Mouse (Mus musculus): ENCODE measurements around the gene C1qbp. TPM values are rescaled to one million over a fixed set of nuclear protein-coding genes. Genes with fewer than 3 reads are reported as not detected.

The C1qbp gene
- total and polyA plus RNA-seq, 2 experiments from 2014 or later, result 21.9 to 194 TPM

DNA sequence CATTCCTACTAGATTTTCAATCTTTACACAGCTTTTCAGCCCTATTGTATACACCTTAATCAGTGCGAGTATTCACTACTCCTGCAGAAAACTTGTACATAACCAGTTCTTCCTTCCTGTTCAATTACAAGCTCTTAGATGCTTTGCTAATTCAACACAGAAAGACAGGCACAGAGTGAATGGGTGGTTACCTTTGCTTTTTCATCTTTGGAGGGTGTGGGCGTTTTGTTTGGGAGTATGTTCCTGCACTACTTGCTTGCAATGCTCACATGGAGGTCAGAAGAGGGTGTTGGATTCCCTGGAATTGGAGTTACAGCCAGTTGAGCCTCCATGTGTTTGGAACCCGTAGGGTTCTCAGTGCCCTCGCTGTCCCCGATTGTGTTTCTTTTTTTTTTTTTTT is 22.2 kb upstream of the C1qbp start:
- peaks cover 9% of the 10 kb centered on the region; the same call in 1 of the 2 replicates for H3K4me1 ChIP-seq (ENCODE audit: insufficient read depth, low read length)
- 52% methylated on average over 5 of the region's 5 CpGs for WGBS
- ATAC-seq (ENCODE audit: low FRiP score) (no peak), DNase-seq (ENCODE audit: low spot score) (no peak)
- H3K27ac ChIP-seq (ENCODE audit: low read depth, low read length), result no peak overlapping the region
- H3K4me2 ChIP-seq (ENCODE audit: low read depth, low read length, poor library complexity, severe bottlenecking), result peak overlapping the region; percentile 38
- 0 out of 2 replicates have a peak overlapping the region, but pooled peaks have one; percentile 36 for H3K9ac ChIP-seq (replicated peaks; ENCODE audit: low read length, poor library complexity, severe bottlenecking)
- H3K27me3 ChIP-seq (ENCODE audit: insufficient read depth, low read length), result no peaks in the 10 kb centered on the region
- H3K4me3 ChIP-seq (ENCODE audit: low read depth, low read length), result peak overlapping the region; percentile 71; the same call in 1 of the 2 replicates
- no peak for TF ChIP-seq CTCF (IDR thresholded peaks at IDR 0.05)
- H3K9me3 ChIP-seq (ENCODE audit: low read length), result no peaks in the 10 kb centered on the region
- peaks cover 16% of the 10 kb centered on the region; the same call in 1 of the 2 replicates for H3K36me3 ChIP-seq (ENCODE audit: insufficient read depth, low read length)

GRCm38 (mm10) chr11:71004316-71004773 is 21.5 kb upstream of the C1qbp start, which contains the start of gene Dhx33:
Gene Dhx33, minus strand, starts transcription at chr11:71004437.
- Histone ChIP-seq H3K4me1 (ENCODE audit: insufficient read depth, low read length) (peaks cover 9% of the 10 kb centered on the region; the same call in 1 of the 2 replicates), H3K9ac (replicated peaks; ENCODE audit: low read length, poor library complexity, severe bottlenecking) (peak within 1 kb of the TSS; percentile 55), H3K4me2 (ENCODE audit: low read depth, low read length, poor library complexity, severe bottlenecking) (peak within 1 kb of the TSS; percentile 90), H3K4me3 (ENCODE audit: low read depth, low read length) (peak within 1 kb of the TSS; percentile 71), H3K27me3 (ENCODE audit: insufficient read depth, low read length) (no peaks in the 10 kb centered on the region), H3K36me3 (ENCODE audit: insufficient read depth, low read length) (peaks cover 18% of the 10 kb centered on the region), H3K27ac (ENCODE audit: low read depth, low read length) (peak within 1 kb of the TSS; percentile 71), H3K9me3 (ENCODE audit: low read length) (no peaks in the 10 kb centered on the region)
- peak; percentile 62 for TF ChIP-seq CTCF (IDR thresholded peaks at IDR 0.05)
- ATAC-seq (ENCODE audit: low FRiP score) (peak; percentile 97), DNase-seq (ENCODE audit: low spot score) (peak; percentile 99)
- under 1% methylated on average over 35 of the region's 35 CpGs for WGBS

GRCm38 (mm10) chr11:71003611-71004315 is 20.9 kb upstream of the C1qbp start:
- peak overlapping the region; percentile 71 for H3K27ac ChIP-seq (ENCODE audit: low read depth, low read length)
- WGBS, result under 1% methylated on average over 48 of the region's 49 CpGs
- H3K27me3 ChIP-seq (ENCODE audit: insufficient read depth, low read length), result no peaks in the 10 kb centered on the region
- H3K4me3 ChIP-seq (ENCODE audit: low read depth, low read length), result peak overlapping the region; percentile 71
- H3K4me1 ChIP-seq (ENCODE audit: insufficient read depth, low read length), result peaks cover 9% of the 10 kb centered on the region; the same call in 1 of the 2 replicates
- peaks cover 19% of the 10 kb centered on the region for H3K36me3 ChIP-seq (ENCODE audit: insufficient read depth, low read length)
- H3K4me2 ChIP-seq (ENCODE audit: low read depth, low read length, poor library complexity, severe bottlenecking), result peak overlapping the region; percentile 90
- no peaks in the 10 kb centered on the region for H3K9me3 ChIP-seq (ENCODE audit: low read length)
- TF ChIP-seq CTCF (IDR thresholded peaks at IDR 0.05), result no peak
- ATAC-seq (ENCODE audit: low FRiP score) (peak; percentile 72), DNase-seq (ENCODE audit: low spot score) (peak; percentile 52)
- H3K9ac ChIP-seq (replicated peaks; ENCODE audit: low read length, poor library complexity, severe bottlenecking), result peak overlapping the region; percentile 55

GRCm38 (mm10) chr11:71001167-71001566 is 18.3 kb upstream of the C1qbp start:
- no peak for TF ChIP-seq CTCF (IDR thresholded peaks at IDR 0.05)
- H3K9me3 ChIP-seq (ENCODE audit: low read length), result no peaks in the 10 kb centered on the region
- DNase-seq (ENCODE audit: low spot score) (no peak), ATAC-seq (ENCODE audit: low FRiP score) (no peak)
- WGBS, result 85% methylated on average over 4 of the region's 4 CpGs
- H3K4me2 ChIP-seq (ENCODE audit: low read depth, low read length, poor library complexity, severe bottlenecking), result no peak overlapping the region
- no peaks in the 10 kb centered on the region for H3K27me3 ChIP-seq (ENCODE audit: insufficient read depth, low read length)
- peaks cover 30% of the 10 kb centered on the region for H3K36me3 ChIP-seq (ENCODE audit: insufficient read depth, low read length)
- H3K9ac ChIP-seq (replicated peaks; ENCODE audit: low read length, poor library complexity, severe bottlenecking), result no peak overlapping the region
- H3K4me1 ChIP-seq (ENCODE audit: insufficient read depth, low read length), result peaks cover 9% of the 10 kb centered on the region; the same call in 1 of the 2 replicates
- no peak overlapping the region for H3K4me3 ChIP-seq (ENCODE audit: low read depth, low read length)
- no peak overlapping the region for H3K27ac ChIP-seq (ENCODE audit: low read depth, low read length)

- ATAC-seq (ENCODE audit: low FRiP score), result no peak
- TF ChIP-seq CTCF (IDR thresholded peaks at IDR 0.05), result no peak
- Histone ChIP-seq H3K27me3 (ENCODE audit: insufficient read depth, low read length) (no peaks in the 10 kb centered on the region), H3K27ac (ENCODE audit: low read depth, low read length) (no peak overlapping the region), H3K4me3 (ENCODE audit: low read depth, low read length) (peak overlapping the region; percentile 99), H3K36me3 (ENCODE audit: insufficient read depth, low read length) (peaks cover 50% of the 10 kb centered on the region), H3K4me1 (ENCODE audit: insufficient read depth, low read length) (no peaks in the 10 kb centered on the region), H3K4me2 (ENCODE audit: low read depth, low read length, poor library complexity, severe bottlenecking) (peak overlapping the region; percentile 70), H3K9ac (replicated peaks; ENCODE audit: low read length, poor library complexity, severe bottlenecking) (peak overlapping the region; percentile 86), H3K9me3 (ENCODE audit: low read length) (no peaks in the 10 kb centered on the region)
- WGBS, result 14% methylated on average over 12 of the region's 12 CpGs
- DNase-seq (ENCODE audit: low spot score), result no peak
These were observed 796 bp downstream of the C1qbp start for GRCm38 (mm10) chr11:70982030-70982429.

Data from midbrain, postnatal 0 days (tissue).